Mouse (Mus musculus) hindbrain, embryonic 16.5 days (tissue): Measurements from ENCODE around the gene Tbc1d30. TPM values are rescaled to one million over a fixed set of nuclear protein-coding genes. Genes with fewer than 3 reads are reported as not detected.

Experiments
- ATAC-seq: fragments of 200-750 bp; cut with Nextera tagmentation; 2 replicates; pipeline ENCODE4 v1.8.0; 2017; ENCODE audit warnings: moderate TSS enrichment, moderate library complexity
- H3K27ac ChIP-seq: fragments of 300-500 bp; sonication (generic); 2 replicates; pipeline ENCODE4 v1.5.1; 2014; ENCODE audit warnings: low read depth, mild to moderate bottlenecking, control low read depth, low read length, moderate library complexity
- H3K27me3 ChIP-seq: fragments of 300-500 bp; sonication (generic); replicated peaks from 2 replicates; pipeline ENCODE4 v1.6.1; 2014; ENCODE audit warnings: low read length; ENCODE audit not compliant: control insufficient read depth, insufficient read depth
- H3K36me3 ChIP-seq: fragments of 300-500 bp; sonication (generic); 2 replicates; pipeline ENCODE4 v1.6.1; 2014; ENCODE audit warnings: mild to moderate bottlenecking, low read length, moderate library complexity, mixed read lengths; ENCODE audit not compliant: control insufficient read depth, insufficient read depth
- H3K4me1 ChIP-seq: fragments of 300-500 bp; sonication (generic); 2 replicates; pipeline ENCODE4 v1.6.1; 2014; ENCODE audit warnings: low read depth, low read length; ENCODE audit not compliant: control insufficient read depth, insufficient read depth
- H3K4me2 ChIP-seq: fragments of 300-500 bp; sonication (generic); 2 replicates; pipeline ENCODE4 v1.6.1; 2014; ENCODE audit warnings: mild to moderate bottlenecking, low read length, control low read depth, moderate library complexity
- H3K4me3 ChIP-seq: fragments of 300-500 bp; sonication (generic); 2 replicates; pipeline ENCODE4 v1.5.1; 2014; ENCODE audit warnings: mild to moderate bottlenecking, low read length, control low read depth, moderate library complexity
- H3K9ac ChIP-seq: fragments of 300-500 bp; sonication (generic); 2 replicates; pipeline ENCODE4 v1.6.1; 2014; ENCODE audit warnings: low read depth, mild to moderate bottlenecking, control low read depth, low read length, moderate library complexity
- H3K9me3 ChIP-seq: fragments of 300-500 bp; sonication (generic); 2 replicates; pipeline ENCODE4 v1.6.1; 2014; ENCODE audit warnings: mild to moderate bottlenecking, low read length, moderate library complexity; ENCODE audit not compliant: control insufficient read depth
- WGBS: fragments of 180-500 bp; shearing (Covaris S2); extraction: QIAGEN DNeasy Blood & Tissue Kit; methylation state at CpG from one replicate; pipeline ENCODE4 v1.1.7; 2014; 5-methylcytosine and 5-hydroxymethylcytosine counted together
- polyA plus RNA-seq: library from polyadenylated mRNA; unstranded; fragments of >200 nt; fragmentation: Nextera tagmentation; extraction: Ambion mirVana; gene quantifications from 2 replicates; pipeline ENCODE4 v1.2.1, GENCODE M21; 2015

Gene Tbc1d30
- polyA plus RNA-seq, 1 experiment from 2014 or later, result 16.6 TPM

- Histone ChIP-seq H3K27ac (no peak overlapping the region), H3K27me3 (no peaks in the 10 kb centered on the region), H3K36me3 (peaks cover 32% of the 10 kb centered on the region), H3K9ac (no peak overlapping the region), H3K4me1 (no peaks in the 10 kb centered on the region), H3K4me2 (no peak overlapping the region), H3K9me3 (no peaks in the 10 kb centered on the region), H3K4me3 (no peak overlapping the region)
- no peak for ATAC-seq
- 95% methylated on average over 8 of the region's 8 CpGs for WGBS
Observed at GRCm38 (mm10) chr10:121268771-121269170, 82.3 kb downstream of the Tbc1d30 start.

- Histone ChIP-seq H3K27ac (no peak overlapping the region), H3K4me2 (no peak overlapping the region), H3K36me3 (peaks cover 18% of the 10 kb centered on the region), H3K4me3 (no peak overlapping the region), H3K27me3 (no peaks in the 10 kb centered on the region), H3K9ac (no peak overlapping the region), H3K4me1 (no peaks in the 10 kb centered on the region), H3K9me3 (no peaks in the 10 kb centered on the region)
- ATAC-seq, result no peak
- WGBS, result 86% methylated on average over 7 of the region's 7 CpGs
Observed at GRCm38 (mm10) chr10:121264204-121264575, 86.9 kb downstream of the Tbc1d30 start.

GRCm38 (mm10) chr10:121263520-121264203 lies 87.4 kb downstream of the Tbc1d30 start:
- 90% methylated on average over 21 of the region's 21 CpGs for WGBS
- Histone ChIP-seq H3K4me2 (no peak overlapping the region), H3K9ac (no peak overlapping the region), H3K36me3 (peaks cover 15% of the 10 kb centered on the region), H3K27ac (no peak overlapping the region), H3K27me3 (no peaks in the 10 kb centered on the region), H3K4me3 (no peak overlapping the region), H3K4me1 (no peaks in the 10 kb centered on the region), H3K9me3 (no peaks in the 10 kb centered on the region)
- ATAC-seq, result no peak

- Histone ChIP-seq H3K4me3 (no peak overlapping the region), H3K9ac (no peak overlapping the region), H3K36me3 (peaks cover 11% of the 10 kb centered on the region), H3K27me3 (no peaks in the 10 kb centered on the region), H3K4me1 (no peaks in the 10 kb centered on the region), H3K27ac (no peak overlapping the region), H3K4me2 (no peak overlapping the region), H3K9me3 (no peaks in the 10 kb centered on the region)
- no peak for ATAC-seq
- WGBS, result 90% methylated on average over 8 of the region's 8 CpGs
Observed at GRCm38 (mm10) chr10:121262206-121262605, 88.9 kb downstream of the Tbc1d30 start.

- Histone ChIP-seq H3K4me2 (no peak overlapping the region), H3K4me3 (no peak overlapping the region), H3K36me3 (peaks cover 9% of the 10 kb centered on the region), H3K27me3 (no peaks in the 10 kb centered on the region), H3K9me3 (no peaks in the 10 kb centered on the region), H3K9ac (no peak overlapping the region), H3K4me1 (no peaks in the 10 kb centered on the region), H3K27ac (no peak overlapping the region)
- ATAC-seq, result no peak
- 79% methylated on average over 6 of the region's 6 CpGs for WGBS
Observed at GRCm38 (mm10) chr10:121261036-121261592, 90.0 kb downstream of the Tbc1d30 start.

- Histone ChIP-seq H3K4me2 (no peak overlapping the region), H3K27me3 (no peaks in the 10 kb centered on the region; the same call in 1 of the 2 replicates), H3K4me3 (no peak overlapping the region), H3K9ac (no peak overlapping the region), H3K9me3 (no peaks in the 10 kb centered on the region), H3K4me1 (no peaks in the 10 kb centered on the region), H3K27ac (no peak overlapping the region), H3K36me3 (no peaks in the 10 kb centered on the region)
- 21% methylated on average over 17 of the region's 17 CpGs for WGBS
- peak; percentile 72 for ATAC-seq
Observed at GRCm38 (mm10) chr10:121256115-121256825, 94.8 kb downstream of the Tbc1d30 start.

GRCm38 (mm10) chr10:121255465-121255864 lies 95.6 kb downstream of the Tbc1d30 start:
- no peaks in the 10 kb centered on the region; the same call in 1 of the 2 replicates for H3K27me3 ChIP-seq
- no peak for ATAC-seq
- 86% methylated on average over 5 of the region's 5 CpGs for WGBS
- H3K36me3 ChIP-seq, result no peaks in the 10 kb centered on the region
- no peaks in the 10 kb centered on the region for H3K4me1 ChIP-seq
- H3K4me2 ChIP-seq, result no peak overlapping the region
- no peak overlapping the region for H3K9ac ChIP-seq
- no peaks in the 10 kb centered on the region for H3K9me3 ChIP-seq
- H3K4me3 ChIP-seq, result no peak overlapping the region
- H3K27ac ChIP-seq, result no peak overlapping the region

- no peak for ATAC-seq
Observed at GRCm38 (mm10) chr10:121254343-121254742, 96.7 kb downstream of the Tbc1d30 start.

GRCm38 (mm10) chr10:121252781-121253180 lies 98.3 kb downstream of the Tbc1d30 start:
- no peak for ATAC-seq
- WGBS, result 77% methylated on average over 7 of the region's 7 CpGs
- Histone ChIP-seq H3K4me3 (no peak overlapping the region), H3K4me1 (no peaks in the 10 kb centered on the region), H3K4me2 (no peak overlapping the region), H3K9ac (no peak overlapping the region), H3K27me3 (no peaks in the 10 kb centered on the region; the same call in 1 of the 2 replicates), H3K9me3 (no peaks in the 10 kb centered on the region), H3K27ac (no peak overlapping the region), H3K36me3 (no peaks in the 10 kb centered on the region)

More at GRCm38 (mm10) chr10:121254343-121254742, 96.7 kb downstream of the Tbc1d30 start:
- H3K36me3 ChIP-seq, result no peaks in the 10 kb centered on the region
- no peak overlapping the region for H3K4me2 ChIP-seq
- no peak overlapping the region for H3K27ac ChIP-seq
- no peaks in the 10 kb centered on the region for H3K4me1 ChIP-seq
- no peaks in the 10 kb centered on the region; the same call in 1 of the 2 replicates for H3K27me3 ChIP-seq
- H3K4me3 ChIP-seq, result no peak overlapping the region
- no peak overlapping the region for H3K9ac ChIP-seq
- H3K9me3 ChIP-seq, result no peaks in the 10 kb centered on the region
- WGBS, result 88% methylated on average over 8 of the region's 8 CpGs
